Mouse (Mus musculus): Measurements from ENCODE around the gene Rhox2h. TPM values are rescaled to one million over a fixed set of nuclear protein-coding genes. Genes with fewer than 3 reads are reported as not detected.
"Not testable (repeated sequence)": the region's sequence is repeated elsewhere in the genome, so short reads cannot be mapped to it uniquely, and the experiment has no call there.

The Rhox2h gene
- polyA plus RNA-seq (2014; fragmentation: Nextera tagmentation; extraction: Ambion mirVana): not detected in 2 replicates

DNA sequence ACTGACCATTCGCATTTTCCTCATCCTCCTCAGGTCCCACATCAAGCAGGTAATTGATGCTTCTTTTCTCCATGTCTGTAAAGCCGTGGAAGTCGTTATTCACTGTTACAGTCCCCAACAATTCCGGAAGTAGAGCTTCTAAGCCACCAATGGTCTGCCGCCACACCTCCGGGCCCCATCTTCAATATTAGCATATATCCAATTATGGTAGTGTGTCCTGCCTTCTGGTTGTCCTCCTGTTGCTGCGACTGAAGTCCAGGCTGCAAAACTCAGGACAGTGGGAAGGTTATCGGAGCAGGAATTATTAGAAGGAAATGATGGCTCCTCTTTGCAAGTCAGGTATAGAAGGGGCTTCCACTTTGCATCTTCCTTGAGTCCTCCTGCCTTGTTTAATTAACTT, at the start of gene Rhox2h:
TSS of gene Rhox2h (minus strand) at position 101 of the 400 bp plus-strand sequence.
- H3K9ac ChIP-seq (ENCODE audit: low read depth, low read length); H3K36me3 ChIP-seq (ENCODE audit: control insufficient read depth, insufficient read depth, low read length); H3K9me3 ChIP-seq (replicated peaks; ENCODE audit: control insufficient read depth, low read length); H3K4me1 ChIP-seq (ENCODE audit: control insufficient read depth, insufficient read depth, low read length); H3K27me3 ChIP-seq (ENCODE audit: control insufficient read depth, insufficient read depth, low read length); ATAC-seq (replicated peaks; ENCODE audit: insufficient number of reproducible peaks, low FRiP score, low TSS enrichment); H3K4me3 ChIP-seq (ENCODE audit: low read depth, low read length); H3K27ac ChIP-seq (ENCODE audit: low read depth, low read length); H3K4me2 ChIP-seq: not testable (repeated sequence)
- WGBS (ENCODE audit: insufficient replicate concordance): 82% methylated on average over 8 of the region's 8 CpGs

DNA sequence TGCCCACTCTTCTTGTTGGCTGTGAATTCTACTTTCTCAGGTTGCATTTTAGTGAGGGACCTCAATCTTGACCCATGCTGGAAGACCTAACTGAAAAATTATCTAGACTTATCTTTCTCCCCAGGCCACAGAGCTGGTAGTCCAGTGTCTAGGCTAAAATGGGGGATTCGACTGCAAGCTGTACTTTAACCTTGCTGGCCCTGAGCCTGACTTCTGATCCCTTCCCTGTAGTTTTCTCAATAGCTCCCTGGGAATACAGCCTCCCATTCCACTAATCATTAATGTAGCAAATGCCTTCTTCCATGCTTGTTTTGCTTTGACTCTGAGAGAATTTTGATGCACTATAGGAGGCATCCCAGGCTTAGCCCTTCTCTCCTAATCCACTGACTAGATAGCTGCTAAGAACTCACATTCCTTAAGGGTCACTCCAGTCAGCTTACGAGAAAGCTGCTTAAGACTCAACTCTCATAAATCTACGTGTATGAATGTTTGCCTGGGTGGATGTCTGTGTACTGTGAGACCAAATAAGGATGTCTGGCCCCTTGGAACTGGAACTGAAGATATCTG, 28.8 kb upstream of the Rhox2h start:
- no peaks in the 10 kb centered on the region for H3K27me3 ChIP-seq (ENCODE audit: control insufficient read depth, insufficient read depth, low read length)
- H3K36me3 ChIP-seq (ENCODE audit: control insufficient read depth, insufficient read depth, low read length): no peaks in the 10 kb centered on the region
- no peak overlapping the region for H3K9ac ChIP-seq (ENCODE audit: low read depth, low read length)
- H3K4me2 ChIP-seq: no peak overlapping the region
- no peaks in the 10 kb centered on the region for H3K9me3 ChIP-seq (replicated peaks; ENCODE audit: control insufficient read depth, low read length)
- WGBS (ENCODE audit: insufficient replicate concordance): 66% methylated on average over 3 of the region's 3 CpGs
- H3K27ac ChIP-seq (ENCODE audit: low read depth, low read length): no peak overlapping the region
- no peaks in the 10 kb centered on the region for H3K4me1 ChIP-seq (ENCODE audit: control insufficient read depth, insufficient read depth, low read length)
- H3K4me3 ChIP-seq (ENCODE audit: low read depth, low read length): no peak overlapping the region
- no peak for ATAC-seq (replicated peaks; ENCODE audit: insufficient number of reproducible peaks, low FRiP score, low TSS enrichment)

DNA sequence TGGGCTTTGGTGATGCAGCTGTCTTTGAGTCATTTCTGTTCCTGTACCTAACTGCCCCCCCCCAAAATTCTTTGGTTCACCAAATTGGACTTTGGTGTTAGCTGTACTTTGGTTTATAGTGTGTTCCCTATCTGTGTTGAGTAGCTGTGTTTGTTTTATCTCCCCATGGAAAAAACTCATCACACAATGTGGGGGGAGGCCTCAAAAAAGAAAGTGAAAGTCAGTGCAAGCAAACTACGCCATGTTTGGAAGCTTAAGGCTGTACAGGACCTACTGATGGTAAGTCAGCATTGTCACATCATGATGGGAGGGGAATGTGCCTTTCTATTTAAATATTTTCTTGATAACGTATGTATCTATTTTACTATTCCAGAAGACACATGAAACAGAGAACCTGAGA, 19.2 kb upstream of the Rhox2h start:
- no peaks in the 10 kb centered on the region for H3K27me3 ChIP-seq (ENCODE audit: control insufficient read depth, insufficient read depth, low read length)
- no peaks in the 10 kb centered on the region for H3K4me1 ChIP-seq (ENCODE audit: control insufficient read depth, insufficient read depth, low read length)
- H3K27ac ChIP-seq (ENCODE audit: low read depth, low read length): no peak overlapping the region
- H3K4me2 ChIP-seq: no peak overlapping the region
- H3K36me3 ChIP-seq (ENCODE audit: control insufficient read depth, insufficient read depth, low read length): no peaks in the 10 kb centered on the region
- no peak for ATAC-seq (replicated peaks; ENCODE audit: insufficient number of reproducible peaks, low FRiP score, low TSS enrichment)
- H3K9ac ChIP-seq (ENCODE audit: low read depth, low read length): no peak overlapping the region
- no peaks in the 10 kb centered on the region for H3K9me3 ChIP-seq (replicated peaks; ENCODE audit: control insufficient read depth, low read length)
- WGBS (ENCODE audit: insufficient replicate concordance): 63% methylated on average over 2 of the region's 2 CpGs
- H3K4me3 ChIP-seq (ENCODE audit: low read depth, low read length): no peak overlapping the region

DNA sequence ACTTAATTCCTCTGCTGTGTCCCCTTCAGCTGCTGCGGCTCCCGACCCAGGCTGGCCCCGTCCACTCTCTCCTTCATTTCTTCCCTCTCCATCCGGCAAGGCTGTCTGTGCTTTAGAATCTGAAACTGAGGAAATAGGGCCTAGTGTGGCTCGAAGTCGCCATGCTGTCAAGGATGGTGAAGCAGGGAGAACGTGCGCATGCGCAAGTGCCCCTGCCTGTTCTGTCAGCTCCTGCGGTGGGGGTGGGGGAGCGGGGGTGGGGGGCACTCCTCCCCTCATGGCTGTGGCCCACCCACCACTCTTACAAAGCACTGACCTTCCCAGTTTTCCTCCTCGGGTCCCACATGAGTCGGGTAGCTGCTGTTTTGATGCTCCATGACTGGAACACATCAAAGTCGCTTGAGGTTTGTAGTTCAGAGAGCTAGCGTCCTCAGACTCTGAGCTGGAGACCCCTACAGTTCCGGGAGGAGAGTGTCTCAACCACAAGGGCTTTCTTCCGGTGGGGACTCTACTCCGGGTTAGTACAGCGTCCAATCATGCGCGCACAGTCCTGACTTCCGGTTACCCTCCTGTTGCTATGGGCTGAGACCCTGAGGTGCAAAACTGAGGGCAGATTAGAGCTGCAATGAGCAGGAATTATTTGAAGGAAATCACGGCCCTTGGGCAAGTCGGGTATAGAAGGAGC, 10.1 kb upstream of the Rhox2h start:
- no peak overlapping the region for H3K4me3 ChIP-seq (ENCODE audit: low read depth, low read length)
- no peaks in the 10 kb centered on the region for H3K9me3 ChIP-seq (replicated peaks; ENCODE audit: control insufficient read depth, low read length)
- H3K9ac ChIP-seq (ENCODE audit: low read depth, low read length): no peak overlapping the region
- H3K4me1 ChIP-seq (ENCODE audit: control insufficient read depth, insufficient read depth, low read length): no peaks in the 10 kb centered on the region
- ATAC-seq (replicated peaks; ENCODE audit: insufficient number of reproducible peaks, low FRiP score, low TSS enrichment): no peak
- no peaks in the 10 kb centered on the region for H3K36me3 ChIP-seq (ENCODE audit: control insufficient read depth, insufficient read depth, low read length)
- no peak overlapping the region for H3K4me2 ChIP-seq
- H3K27ac ChIP-seq (ENCODE audit: low read depth, low read length): no peak overlapping the region
- H3K27me3 ChIP-seq (ENCODE audit: control insufficient read depth, insufficient read depth, low read length): no peaks in the 10 kb centered on the region
- WGBS (ENCODE audit: insufficient replicate concordance): 84% methylated on average over 24 of the region's 24 CpGs

DNA sequence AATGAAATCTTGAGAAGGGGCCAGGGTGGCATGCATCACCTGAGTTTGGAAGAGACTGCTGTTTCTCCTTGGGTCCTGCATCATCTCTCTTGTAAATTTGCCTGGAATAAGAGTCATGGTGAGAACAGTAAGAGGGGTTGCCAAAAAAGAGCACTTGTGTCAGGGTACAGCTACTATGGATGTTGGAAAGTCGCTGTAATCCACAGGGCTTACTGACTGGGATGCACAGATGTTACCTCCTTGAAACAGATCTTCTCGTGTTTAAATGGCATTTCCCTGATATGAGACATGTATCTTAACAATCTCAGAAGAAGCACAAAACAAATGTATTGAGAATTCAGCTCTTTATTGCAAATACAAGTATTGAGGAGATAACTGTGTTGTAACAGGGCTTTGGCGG, 4.4 kb downstream of the Rhox2h start, which contains the start of gene Rhox3h:
TSS of gene Rhox3h (minus strand) at position 101 of the 400 bp plus-strand sequence.
- H3K27me3 ChIP-seq (ENCODE audit: control insufficient read depth, insufficient read depth, low read length): not testable (repeated sequence)

DNA sequence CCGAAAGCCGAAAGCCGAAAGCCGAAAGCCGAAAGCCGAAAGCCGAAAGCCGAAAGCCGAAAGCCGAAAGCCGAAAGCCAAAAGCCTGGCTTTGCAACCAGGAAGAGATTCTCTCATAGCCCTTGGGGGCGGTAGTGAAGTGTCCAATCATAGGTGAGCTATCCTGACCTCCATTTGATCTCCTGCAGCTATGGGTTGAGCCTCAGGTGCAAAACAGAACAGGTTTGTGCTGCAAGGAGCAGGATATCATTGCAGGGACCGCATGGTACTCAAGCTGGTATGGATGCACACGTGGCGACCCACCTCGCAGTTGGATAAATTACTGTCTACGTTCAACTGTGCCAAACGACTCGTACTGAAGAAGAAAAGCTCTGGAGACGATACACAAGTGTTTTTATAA, 21.9 kb downstream of the Rhox2h start, which contains the start of gene Rhox4g:
TSS of gene Rhox4g (minus strand) at position 101 of the 400 bp plus-strand sequence.
- not testable (repeated sequence) for H3K4me2 ChIP-seq; H3K27ac ChIP-seq (ENCODE audit: low read depth, low read length)

More for the DNA sequence above, 4.4 kb downstream of the Rhox2h start, which contains the start of gene Rhox3h:
- H3K36me3 ChIP-seq (ENCODE audit: control insufficient read depth, insufficient read depth, low read length); H3K9ac ChIP-seq (ENCODE audit: low read depth, low read length); ATAC-seq (replicated peaks; ENCODE audit: insufficient number of reproducible peaks, low FRiP score, low TSS enrichment); H3K27ac ChIP-seq (ENCODE audit: low read depth, low read length); H3K4me2 ChIP-seq; H3K4me1 ChIP-seq (ENCODE audit: control insufficient read depth, insufficient read depth, low read length); H3K4me3 ChIP-seq (ENCODE audit: low read depth, low read length); H3K9me3 ChIP-seq (replicated peaks; ENCODE audit: control insufficient read depth, low read length): not testable (repeated sequence)
- WGBS (ENCODE audit: insufficient replicate concordance): no CpG with 5 or more reads among the region's 3 CpGs

DNA sequence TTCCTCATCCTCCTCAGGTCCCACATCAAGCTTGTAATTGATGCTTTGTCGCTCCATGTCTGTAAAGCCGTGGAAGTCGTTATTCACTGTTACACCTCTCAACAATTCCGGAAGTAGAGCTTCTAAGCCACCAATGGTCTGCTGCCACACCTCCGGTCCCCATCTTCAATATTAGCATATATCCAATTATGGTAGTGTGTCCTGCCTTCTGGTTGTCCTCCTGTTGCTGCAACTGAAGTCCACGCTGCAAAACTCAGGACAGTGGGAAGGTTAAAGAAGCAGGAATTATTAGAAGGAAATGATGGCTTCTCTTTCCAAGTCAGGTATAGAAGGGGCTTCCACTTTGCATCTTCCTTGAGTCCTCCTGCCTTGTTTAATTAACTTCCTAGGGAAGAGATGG, 29.7 kb downstream of the Rhox2h start, which contains the start of gene Rhox2g:
TSS of gene Rhox2g (minus strand) at position 101 of the 400 bp plus-strand sequence.
- not testable (repeated sequence) for H3K9ac ChIP-seq (ENCODE audit: low read depth, low read length); H3K4me1 ChIP-seq (ENCODE audit: control insufficient read depth, insufficient read depth, low read length); H3K27me3 ChIP-seq (ENCODE audit: control insufficient read depth, insufficient read depth, low read length); ATAC-seq (replicated peaks; ENCODE audit: insufficient number of reproducible peaks, low FRiP score, low TSS enrichment); H3K4me3 ChIP-seq (ENCODE audit: low read depth, low read length); H3K36me3 ChIP-seq (ENCODE audit: control insufficient read depth, insufficient read depth, low read length); H3K4me2 ChIP-seq; H3K9me3 ChIP-seq (replicated peaks; ENCODE audit: control insufficient read depth, low read length); H3K27ac ChIP-seq (ENCODE audit: low read depth, low read length)
- WGBS (ENCODE audit: insufficient replicate concordance): 90% methylated on average over 6 of the region's 6 CpGs

More for the DNA sequence above, 21.9 kb downstream of the Rhox2h start, which contains the start of gene Rhox4g:
- WGBS (ENCODE audit: insufficient replicate concordance): 85% methylated on average over 13 of the region's 20 CpGs
- ATAC-seq (replicated peaks; ENCODE audit: insufficient number of reproducible peaks, low FRiP score, low TSS enrichment); H3K36me3 ChIP-seq (ENCODE audit: control insufficient read depth, insufficient read depth, low read length); H3K9me3 ChIP-seq (replicated peaks; ENCODE audit: control insufficient read depth, low read length); H3K9ac ChIP-seq (ENCODE audit: low read depth, low read length); H3K4me3 ChIP-seq (ENCODE audit: low read depth, low read length); H3K4me1 ChIP-seq (ENCODE audit: control insufficient read depth, insufficient read depth, low read length); H3K27me3 ChIP-seq (ENCODE audit: control insufficient read depth, insufficient read depth, low read length): not testable (repeated sequence)

DNA sequence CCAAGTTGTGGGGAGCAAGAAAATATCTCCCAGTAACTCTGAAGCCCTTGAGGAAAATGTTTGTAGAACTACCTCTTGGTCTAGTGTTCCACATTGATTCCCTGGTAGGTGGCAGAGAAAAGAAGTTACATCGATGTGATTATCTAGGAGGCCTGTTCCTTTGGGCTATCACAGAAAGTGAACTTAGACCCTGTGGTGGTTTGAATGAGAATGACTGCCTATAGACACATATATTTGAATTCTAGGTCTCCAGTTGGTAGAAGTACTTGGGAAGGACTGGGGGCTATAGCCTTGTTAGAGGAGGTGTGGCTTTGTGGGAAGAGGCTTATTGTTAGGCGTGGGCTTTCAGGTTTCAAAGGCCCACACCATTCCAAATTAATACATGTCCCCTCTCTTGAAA, 44.6 kb downstream of the Rhox2h start, which contains the start of gene Rhox3g:
TSS of gene Rhox3g (minus strand) at position 101 of the 400 bp plus-strand sequence.
- not testable (repeated sequence) for H3K9me3 ChIP-seq (replicated peaks; ENCODE audit: control insufficient read depth, low read length); ATAC-seq (replicated peaks; ENCODE audit: insufficient number of reproducible peaks, low FRiP score, low TSS enrichment); H3K4me3 ChIP-seq (ENCODE audit: low read depth, low read length); H3K27me3 ChIP-seq (ENCODE audit: control insufficient read depth, insufficient read depth, low read length); H3K9ac ChIP-seq (ENCODE audit: low read depth, low read length); H3K36me3 ChIP-seq (ENCODE audit: control insufficient read depth, insufficient read depth, low read length); H3K4me2 ChIP-seq; H3K27ac ChIP-seq (ENCODE audit: low read depth, low read length); H3K4me1 ChIP-seq (ENCODE audit: control insufficient read depth, insufficient read depth, low read length)
- WGBS (ENCODE audit: insufficient replicate concordance): 87% methylated on average over 2 of the region's 2 CpGs

Data from heart, embryonic 11.5 days (tissue).